16 mouse cellular contexts compared by ENCODE assay signal in the genomic region with DNA sequence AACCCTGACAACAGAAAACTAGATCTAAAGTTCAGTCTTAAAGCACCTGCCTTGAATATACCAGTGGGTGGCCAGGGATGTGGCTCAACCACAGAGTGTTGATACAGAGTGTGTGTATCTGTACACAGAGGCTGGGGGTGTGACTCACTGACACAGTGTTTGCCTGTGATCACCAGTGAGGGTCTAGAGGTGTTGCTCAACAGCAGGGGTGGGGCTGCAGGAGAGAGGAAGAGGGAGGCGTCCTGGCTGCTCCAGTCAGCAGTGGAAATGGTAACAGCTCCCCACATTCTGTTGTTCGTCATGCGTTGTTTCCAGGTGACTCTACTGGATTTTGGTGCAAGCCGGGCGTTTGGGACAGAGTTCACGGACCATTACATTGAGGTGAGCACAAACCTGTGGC. TPM values are rescaled to one million over a fixed set of nuclear protein-coding genes. Genes with fewer than 3 reads are reported as not detected.
DNase-seq lines count a peak whose midpoint lies in the region; ATAC-seq and TF ChIP-seq lines count a peak whose summit lies in the region.
"Had no signal": no experiment of that assay in that cellular context is flagged by ENCODE, and none has a peak within 500 bp of the region (broad histone marks: within the 10 kb centered on the region; RNA-seq: fewer than 3 reads in every experiment).

No protein-coding gene starts in this region.

- peak; percentile 81 for ATAC-seq in liver, embryonic 11.5 days (replicated peaks; ENCODE audit: low FRiP score)
- ATAC-seq in lung, postnatal 0 days: peak; percentile 91
- ATAC-seq in stomach, embryonic 15.5 days (ENCODE audit: insufficient read depth, low FRiP score, low read depth): peak; percentile 82
- ATAC-seq: forebrain, embryonic 16.5 days; midbrain, embryonic 13.5 days had no signal

- H3K27ac ChIP-seq in liver, embryonic 11.5 days (ENCODE audit: low read depth, low read length): peak overlapping the region; percentile 52
- H3K27ac ChIP-seq in lung, postnatal 0 days (ENCODE audit: low read length): 0 out of 2 replicates have a peak overlapping the region, but pooled peaks have one; percentile 26
- H3K27ac ChIP-seq in stomach, embryonic 15.5 days: no peak overlapping the region; the same call in 1 of the 2 replicates
- H3K27ac ChIP-seq: heart, embryonic 15.5 days; limb, embryonic 15.5 days; midbrain, embryonic 13.5 days had no signal

- no peaks in the 10 kb centered on the region for H3K9me3 ChIP-seq in liver, embryonic 11.5 days (ENCODE audit: control insufficient read depth, low read length)
- no peaks in the 10 kb centered on the region for H3K9me3 ChIP-seq in lung, postnatal 0 days (ENCODE audit: low read length)
- H3K9me3 ChIP-seq in stomach, embryonic 15.5 days: no peaks in the 10 kb centered on the region
- H3K9me3 ChIP-seq: heart, embryonic 15.5 days; limb, embryonic 15.5 days; midbrain, embryonic 13.5 days had no signal

- 56% methylated on average over 6 of the region's 6 CpGs for WGBS in liver, embryonic 11.5 days
- 79% methylated on average over 6 of the region's 6 CpGs for WGBS in lung, postnatal 0 days
- WGBS in stomach, embryonic 15.5 days: 62% methylated on average over 6 of the region's 6 CpGs

- H3K4me2 ChIP-seq in liver, embryonic 11.5 days: peak overlapping the region; percentile 40
- no peak overlapping the region for H3K4me2 ChIP-seq in lung, postnatal 0 days (replicated peaks; ENCODE audit: low read depth, low read length)
- H3K4me2 ChIP-seq in stomach, embryonic 15.5 days: peak overlapping the region; percentile 13; the same call in 1 of the 2 replicates
- H3K4me2 ChIP-seq: heart, embryonic 15.5 days; limb, embryonic 15.5 days; midbrain, embryonic 13.5 days had no signal

- peak overlapping the region; percentile 20; the same call in 1 of the 2 replicates for H3K4me3 ChIP-seq in liver, embryonic 11.5 days (ENCODE audit: low read depth, low read length)
- H3K4me3 ChIP-seq in lung, postnatal 0 days (ENCODE audit: low read depth, low read length): no peak overlapping the region
- H3K4me3 ChIP-seq in stomach, embryonic 15.5 days (replicated peaks): no peak overlapping the region
- H3K4me3 ChIP-seq: heart, embryonic 15.5 days; limb, embryonic 15.5 days; midbrain, embryonic 13.5 days had no signal

- peak; percentile 59 for DNase-seq in NIH3T3 (ENCODE audit: low read depth)
- no peak for DNase-seq in liver, embryonic 11.5 days (ENCODE audit: low spot score)
- peak; percentile 83 for DNase-seq in lung, postnatal 0 days (ENCODE audit: low spot score)
- DNase-seq in gastrocnemius, adult 8-10 months (ENCODE audit: low spot score in 2 of 2): no peak
- no peak for DNase-seq in left cerebral cortex, adult 18-20 months (ENCODE audit: low spot score in 2 of 2)
- DNase-seq in kidney, adult 11 months: no peak
- DNase-seq: cerebellum, adult 11-12 months; kidney, adult 2 months; kidney, postnatal 36 days; thymus, postnatal 14 days had no signal

- no peak for TF ChIP-seq EP300 in lung, postnatal 0 days (IDR thresholded peaks at IDR 0.05)

- H3K9ac ChIP-seq in liver, embryonic 11.5 days (ENCODE audit: low read depth, low read length): 0 out of 2 replicates have a peak overlapping the region, but pooled peaks have one; percentile 9
- H3K9ac ChIP-seq in lung, postnatal 0 days (replicated peaks; ENCODE audit: low read depth): no peak overlapping the region
- H3K9ac ChIP-seq in stomach, embryonic 15.5 days: no peak overlapping the region
- H3K9ac ChIP-seq: heart, embryonic 15.5 days; limb, embryonic 15.5 days; midbrain, embryonic 13.5 days had no signal

- H3K36me3 ChIP-seq in liver, embryonic 11.5 days (ENCODE audit: control insufficient read depth, insufficient read depth, low read length): no peaks in the 10 kb centered on the region; the same call in 1 of the 2 replicates
- H3K36me3 ChIP-seq in lung, postnatal 0 days (ENCODE audit: insufficient read depth, low read length): no peaks in the 10 kb centered on the region
- H3K36me3 ChIP-seq in stomach, embryonic 15.5 days: peaks cover 6% of the 10 kb centered on the region; the same call in 1 of the 2 replicates

- H3K4me1 ChIP-seq in liver, embryonic 11.5 days (replicated peaks; ENCODE audit: control insufficient read depth, insufficient read depth, low read length): peaks cover 5% of the 10 kb centered on the region
- no peaks in the 10 kb centered on the region for H3K4me1 ChIP-seq in lung, postnatal 0 days (ENCODE audit: insufficient read depth, low read depth, low read length)
- peaks cover 2% of the 10 kb centered on the region for H3K4me1 ChIP-seq in stomach, embryonic 15.5 days

- H3K27me3 ChIP-seq in liver, embryonic 11.5 days (replicated peaks; ENCODE audit: control insufficient read depth, insufficient read depth, low read length): no peaks in the 10 kb centered on the region
- no peaks in the 10 kb centered on the region for H3K27me3 ChIP-seq in lung, postnatal 0 days (replicated peaks; ENCODE audit: insufficient read depth, low read length)
- no peaks in the 10 kb centered on the region for H3K27me3 ChIP-seq in stomach, embryonic 15.5 days (replicated peaks)
- H3K27me3 ChIP-seq: CH12.LX; heart, embryonic 15.5 days; limb, embryonic 15.5 days; midbrain, embryonic 13.5 days had no signal

- no peak for TF ChIP-seq CTCF in lung, postnatal 0 days (IDR thresholded peaks at IDR 0.05)

RNA-seq across cellular contexts. Expression of a gene that starts 6.3 kb away (rescaled TPM):
- polyA plus RNA-seq in liver, embryonic 11.5 days (2014; fragmentation: Nextera tagmentation; extraction: Ambion mirVana): 3.6 TPM in 2 replicates
- polyA plus RNA-seq in lung, postnatal 0 days (2015; fragmentation: Nextera tagmentation; extraction: Ambion mirVana): 11.6 and 11.7 TPM in 2 replicates
- 22.7 and 23.4 TPM in 2 replicates for polyA plus RNA-seq in stomach, embryonic 15.5 days (2015; fragmentation: Nextera tagmentation; extraction: Ambion mirVana)
- 1 to 10 TPM; 1.5 to 3.4 (median 2.2) TPM for total RNA-seq in gastrocnemius, adult 8-10 months (2022)
- total RNA-seq in left cerebral cortex, adult 18-20 months (2021): 100 to 1,000 TPM; 108 to 128 TPM

RNA-seq across cellular contexts. Expression of a gene that starts 19.1 kb away (rescaled TPM):
- 16.6 and 18.7 TPM in 2 replicates for polyA plus RNA-seq in liver, embryonic 11.5 days (2014; fragmentation: Nextera tagmentation; extraction: Ambion mirVana)
- polyA plus RNA-seq in lung, postnatal 0 days (2015; fragmentation: Nextera tagmentation; extraction: Ambion mirVana): 21.3 and 23.6 TPM in 2 replicates
- 21.2 and 26.2 TPM in 2 replicates for polyA plus RNA-seq in stomach, embryonic 15.5 days (2015; fragmentation: Nextera tagmentation; extraction: Ambion mirVana)
- 1 to 10 TPM; 2.6 to 3.3 (median 3.0) TPM for total RNA-seq in gastrocnemius, adult 8-10 months (2022)
- 10 to 100 TPM; 33.6 to 39.6 TPM for total RNA-seq in left cerebral cortex, adult 18-20 months (2021)

RNA-seq across cellular contexts. Expression of a gene that starts 23.5 kb away (rescaled TPM):
- polyA plus RNA-seq in liver, embryonic 11.5 days (2014; fragmentation: Nextera tagmentation; extraction: Ambion mirVana): 3.5 and 4.8 TPM in 2 replicates
- polyA plus RNA-seq in lung, postnatal 0 days (2015; fragmentation: Nextera tagmentation; extraction: Ambion mirVana): 2.9 and 4.1 TPM in 2 replicates
- polyA plus RNA-seq in stomach, embryonic 15.5 days (2015; fragmentation: Nextera tagmentation; extraction: Ambion mirVana): 8.8 and 9.4 TPM in 2 replicates
- total RNA-seq in gastrocnemius, adult 8-10 months (2022): 1 to 10 TPM; 3.5 to 4.6 (median 3.7) TPM
- 10 to 100 TPM; 11.3 to 11.7 TPM for total RNA-seq in left cerebral cortex, adult 18-20 months (2021)

RNA-seq across cellular contexts. Expression of a gene that starts 55.9 kb away (rescaled TPM):
- polyA plus RNA-seq in liver, embryonic 11.5 days (2014; fragmentation: Nextera tagmentation; extraction: Ambion mirVana): 282 and 294 TPM in 2 replicates
- polyA plus RNA-seq in lung, postnatal 0 days (2015; fragmentation: Nextera tagmentation; extraction: Ambion mirVana): 69.7 and 75.8 TPM in 2 replicates
- 219 and 224 TPM in 2 replicates for polyA plus RNA-seq in stomach, embryonic 15.5 days (2015; fragmentation: Nextera tagmentation; extraction: Ambion mirVana)
- 10 to 100 TPM; 27.9 to 32.9 (median 31.6) TPM for total RNA-seq in gastrocnemius, adult 8-10 months (2022)
- 10 to 100 TPM; 75.9 to 85.9 TPM for total RNA-seq in left cerebral cortex, adult 18-20 months (2021)

RNA-seq across cellular contexts. Expression of a gene that starts 56.4 kb away (rescaled TPM):
- polyA plus RNA-seq in liver, embryonic 11.5 days (2014; fragmentation: Nextera tagmentation; extraction: Ambion mirVana): 2.5 and 2.8 TPM in 2 replicates
- 2.5 TPM in 2 replicates for polyA plus RNA-seq in lung, postnatal 0 days (2015; fragmentation: Nextera tagmentation; extraction: Ambion mirVana)
- 3.1 and 3.9 TPM in 2 replicates for polyA plus RNA-seq in stomach, embryonic 15.5 days (2015; fragmentation: Nextera tagmentation; extraction: Ambion mirVana)
- 10 to 100 TPM; 13.2 to 20.5 (median 15.1) TPM for total RNA-seq in gastrocnemius, adult 8-10 months (2022)
- 10 to 100 TPM; 19.7 to 22.7 TPM for total RNA-seq in left cerebral cortex, adult 18-20 months (2021)

Comparison
In these comparisons a context has a peak if more than half of its experiments do, and no peak if none do; other contexts are left out.
1. DNase-seq: peak in NIH3T3 (single experiment) and lung, postnatal 0 days (single experiment); none in liver, embryonic 11.5 days (single experiment), gastrocnemius, adult 8-10 months (0 of 2), left cerebral cortex, adult 18-20 months (0 of 2) and kidney, adult 11 months (single experiment).
2. Peak in every context shown above with its lines, with median percentiles within 50 percentile points of each other: ATAC-seq.